Mouse (Mus musculus): ENCODE measurements around the gene Zswim1. TPM values are rescaled to one million over a fixed set of nuclear protein-coding genes. Genes with fewer than 3 reads are reported as not detected.
"Not testable (repeated sequence)": the region's sequence is repeated elsewhere in the genome, so short reads cannot be mapped to it uniquely, and the experiment has no call there.

The Zswim1 gene
- polyA plus RNA-seq, 1 experiment: 7.7 TPM

- peak overlapping the region; percentile 89 for H3K27ac ChIP-seq (ENCODE audit: insufficient read depth, low read length)
- peaks cover 12% of the 10 kb centered on the region; the same call in 1 of the 2 replicates for H3K4me1 ChIP-seq (ENCODE audit: control insufficient read depth, insufficient read depth, insufficient read length)
- no peaks in the 10 kb centered on the region; the same call in 1 of the 2 replicates for H3K27me3 ChIP-seq (ENCODE audit: control insufficient read depth, insufficient read depth, low read length)
- WGBS: 92% methylated on average over 7 of the region's 7 CpGs
- H3K4me3 ChIP-seq (ENCODE audit: extremely low read depth, insufficient read depth, insufficient read length): no peak overlapping the region
- no peaks in the 10 kb centered on the region for H3K36me3 ChIP-seq (ENCODE audit: control insufficient read depth, insufficient read depth, low read length)
- TF ChIP-seq CTCF (IDR thresholded peaks at IDR 0.05; ENCODE audit: extremely low read depth, insufficient read depth, insufficient read length, insufficient replicate concordance): no peak
- TF ChIP-seq POLR2A (IDR thresholded peaks at IDR 0.05; ENCODE audit: low read depth, low read length): no peak
- no peak for DNase-seq (ENCODE audit: low read depth in 1 of 2, low spot score in 2 of 2)
Measured at GRCm38 (mm10) chr2:164867566-164867965, 45.1 kb downstream of the Zswim1 start.

GRCm38 (mm10) chr2:164868491-164868890, 46.0 kb downstream of the Zswim1 start:
- Histone ChIP-seq H3K27ac (ENCODE audit: insufficient read depth, low read length) (peak overlapping the region; percentile 89), H3K4me3 (ENCODE audit: extremely low read depth, insufficient read depth, insufficient read length) (no peak overlapping the region), H3K36me3 (ENCODE audit: control insufficient read depth, insufficient read depth, low read length) (no peaks in the 10 kb centered on the region), H3K4me1 (ENCODE audit: control insufficient read depth, insufficient read depth, insufficient read length) (peaks cover 10% of the 10 kb centered on the region; the same call in 1 of the 2 replicates), H3K27me3 (ENCODE audit: control insufficient read depth, insufficient read depth, low read length) (no peaks in the 10 kb centered on the region)
- WGBS: 11% methylated on average over 7 of the region's 7 CpGs
- peak; percentile 69 to 81 for DNase-seq (ENCODE audit: low read depth in 1 of 2, low spot score in 2 of 2)
- no peak for TF ChIP-seq POLR2A (IDR thresholded peaks at IDR 0.05; ENCODE audit: low read depth, low read length)
- TF ChIP-seq CTCF (IDR thresholded peaks at IDR 0.05; ENCODE audit: extremely low read depth, insufficient read depth, insufficient read length, insufficient replicate concordance): no peak

- H3K27ac ChIP-seq (ENCODE audit: insufficient read depth, low read length): no peak overlapping the region
- 72% methylated on average over 6 of the region's 6 CpGs for WGBS
- H3K4me1 ChIP-seq (ENCODE audit: control insufficient read depth, insufficient read depth, insufficient read length): peaks cover 11% of the 10 kb centered on the region; the same call in 1 of the 2 replicates
- TF ChIP-seq CTCF (IDR thresholded peaks at IDR 0.05; ENCODE audit: extremely low read depth, insufficient read depth, insufficient read length, insufficient replicate concordance): no peak
- TF ChIP-seq POLR2A (IDR thresholded peaks at IDR 0.05; ENCODE audit: low read depth, low read length): no peak
- no peak overlapping the region for H3K4me3 ChIP-seq (ENCODE audit: extremely low read depth, insufficient read depth, insufficient read length)
- no peak for DNase-seq (ENCODE audit: low read depth in 1 of 2, low spot score in 2 of 2)
- no peaks in the 10 kb centered on the region for H3K36me3 ChIP-seq (ENCODE audit: control insufficient read depth, insufficient read depth, low read length)
- H3K27me3 ChIP-seq (ENCODE audit: control insufficient read depth, insufficient read depth, low read length): no peaks in the 10 kb centered on the region
Measured at GRCm38 (mm10) chr2:164871602-164872303, 49.3 kb downstream of the Zswim1 start.

GRCm38 (mm10) chr2:164873621-164874020, 51.1 kb downstream of the Zswim1 start:
- Histone ChIP-seq H3K36me3 (ENCODE audit: control insufficient read depth, insufficient read depth, low read length) (no peaks in the 10 kb centered on the region), H3K27ac (ENCODE audit: insufficient read depth, low read length) (no peak overlapping the region), H3K4me1 (ENCODE audit: control insufficient read depth, insufficient read depth, insufficient read length) (peaks cover 12% of the 10 kb centered on the region; the same call in 1 of the 2 replicates), H3K27me3 (ENCODE audit: control insufficient read depth, insufficient read depth, low read length) (no peaks in the 10 kb centered on the region), H3K4me3 (ENCODE audit: extremely low read depth, insufficient read depth, insufficient read length) (no peak overlapping the region)
- DNase-seq (ENCODE audit: low read depth in 1 of 2, low spot score in 2 of 2): no peak
- 63% methylated on average over 3 of the region's 3 CpGs for WGBS
- TF ChIP-seq POLR2A (IDR thresholded peaks at IDR 0.05; ENCODE audit: low read depth, low read length) (no peak), CTCF (IDR thresholded peaks at IDR 0.05; ENCODE audit: extremely low read depth, insufficient read depth, insufficient read length, insufficient replicate concordance) (no peak)

GRCm38 (mm10) chr2:164874239-164874769, 51.8 kb downstream of the Zswim1 start:
- peaks cover 11% of the 10 kb centered on the region; the same call in 1 of the 2 replicates for H3K4me1 ChIP-seq (ENCODE audit: control insufficient read depth, insufficient read depth, insufficient read length)
- no peak for DNase-seq (ENCODE audit: low read depth in 1 of 2, low spot score in 2 of 2)
- no peaks in the 10 kb centered on the region for H3K27me3 ChIP-seq (ENCODE audit: control insufficient read depth, insufficient read depth, low read length)
- no peak overlapping the region for H3K4me3 ChIP-seq (ENCODE audit: extremely low read depth, insufficient read depth, insufficient read length)
- H3K27ac ChIP-seq (ENCODE audit: insufficient read depth, low read length): no peak overlapping the region; the same call in 1 of the 2 replicates
- TF ChIP-seq CTCF (IDR thresholded peaks at IDR 0.05; ENCODE audit: extremely low read depth, insufficient read depth, insufficient read length, insufficient replicate concordance) (no peak), POLR2A (IDR thresholded peaks at IDR 0.05; ENCODE audit: low read depth, low read length) (no peak)
- H3K36me3 ChIP-seq (ENCODE audit: control insufficient read depth, insufficient read depth, low read length): no peaks in the 10 kb centered on the region
- WGBS: 50% methylated on average over 1 of the region's 1 CpGs

- 65% methylated on average over 2 of the region's 2 CpGs for WGBS
- H3K4me3 ChIP-seq (ENCODE audit: extremely low read depth, insufficient read depth, insufficient read length); H3K27me3 ChIP-seq (ENCODE audit: control insufficient read depth, insufficient read depth, low read length); DNase-seq (ENCODE audit: low read depth in 1 of 2, low spot score in 2 of 2); H3K36me3 ChIP-seq (ENCODE audit: control insufficient read depth, insufficient read depth, low read length); H3K27ac ChIP-seq (ENCODE audit: insufficient read depth, low read length): not testable (repeated sequence)
- H3K4me1 ChIP-seq (ENCODE audit: control insufficient read depth, insufficient read depth, insufficient read length): peaks cover 12% of the 10 kb centered on the region; the same call in 1 of the 2 replicates
Measured at GRCm38 (mm10) chr2:164875648-164876047, 53.2 kb downstream of the Zswim1 start.

Other genes starting within 250 kb of the Zswim1 start
- not detected in 2 replicates for gene Spint3, start 249.2 kb upstream of the Zswim1 start, polyA plus RNA-seq (2012; rRNA removed)
- gene Wfdc6a, start 237.2 kb upstream of the Zswim1 start, polyA plus RNA-seq (2012; rRNA removed): 0.15 and 0.21 TPM in 2 replicates
- gene Eppin, start 229.1 kb upstream of the Zswim1 start, polyA plus RNA-seq (2012; rRNA removed): not detected in 2 replicates
- not detected in 2 replicates for gene Wfdc6b, start 209.2 kb upstream of the Zswim1 start, polyA plus RNA-seq (2012; rRNA removed)
- not detected in 2 replicates for gene Wfdc8, start 209.1 kb upstream of the Zswim1 start, polyA plus RNA-seq (2012; rRNA removed)
- gene Wfdc16, start 183.9 kb upstream of the Zswim1 start, polyA plus RNA-seq (2012; rRNA removed): not detected in 2 replicates
- not detected in 2 replicates for gene Wfdc10, start 166.6 kb upstream of the Zswim1 start, polyA plus RNA-seq (2012; rRNA removed)
- gene Wfdc9, start 166.1 kb upstream of the Zswim1 start, polyA plus RNA-seq (2012; rRNA removed): not detected in 2 replicates
- gene Wfdc11, start 148.6 kb upstream of the Zswim1 start, polyA plus RNA-seq (2012; rRNA removed): not detected in 2 replicates
- not detected in 2 replicates for gene Wfdc13, start 137.6 kb upstream of the Zswim1 start, polyA plus RNA-seq (2012; rRNA removed)
- gene Spint4, start 124.2 kb upstream of the Zswim1 start, polyA plus RNA-seq (2012; rRNA removed): not detected in 2 replicates
- gene Spint5, start 107.4 kb upstream of the Zswim1 start, polyA plus RNA-seq (2012; rRNA removed): not detected in 2 replicates
- gene Wfdc3, start 76.8 kb upstream of the Zswim1 start, polyA plus RNA-seq (2012; rRNA removed): 0.18 and 0.34 TPM in 2 replicates
- 38.9 and 48.0 TPM in 2 replicates for gene Dnttip1, start 76.7 kb upstream of the Zswim1 start, polyA plus RNA-seq (2012; rRNA removed)
- 92.8 and 97.2 TPM in 2 replicates for gene Ube2c, start 52.8 kb upstream of the Zswim1 start, polyA plus RNA-seq (2012; rRNA removed)
- not detected in 2 replicates for gene Tnnc2, start 42.7 kb upstream of the Zswim1 start, polyA plus RNA-seq (2012; rRNA removed)
- gene Snx21, start 36.9 kb upstream of the Zswim1 start, polyA plus RNA-seq (2012; rRNA removed): 9.5 and 12.9 TPM in 2 replicates
- 44.9 and 54.1 TPM in 2 replicates for gene Acot8, start 17.8 kb upstream of the Zswim1 start, polyA plus RNA-seq (2012; rRNA removed)
- 2.5 and 3.0 TPM in 2 replicates for gene Zswim3, start 17.6 kb upstream of the Zswim1 start, polyA plus RNA-seq (2012; rRNA removed)
- 0.16 and 0.40 TPM in 2 replicates for gene Spata25, start 5.9 kb downstream of the Zswim1 start, polyA plus RNA-seq (2012; rRNA removed)
- 318 and 362 TPM in 2 replicates for gene Ctsa, start 10.2 kb downstream of the Zswim1 start, polyA plus RNA-seq (2012; rRNA removed)
- gene Neurl2, start 10.8 kb downstream of the Zswim1 start, polyA plus RNA-seq (2012; rRNA removed): 5.7 and 9.6 TPM in 2 replicates
- gene Pltp, start 35.0 kb downstream of the Zswim1 start, polyA plus RNA-seq (2012; rRNA removed): 48.3 and 51.8 TPM in 2 replicates
- 33.2 and 36.7 TPM in 2 replicates for gene Pcif1, start 56.6 kb downstream of the Zswim1 start, polyA plus RNA-seq (2012; rRNA removed)
- 37.8 and 47.5 TPM in 2 replicates for gene Zfp335, start 89.1 kb downstream of the Zswim1 start, polyA plus RNA-seq (2012; rRNA removed)
- gene Mmp9, start 118.1 kb downstream of the Zswim1 start, polyA plus RNA-seq (2012; rRNA removed): 16.0 and 26.6 TPM in 2 replicates
- 1.2 and 1.3 TPM in 2 replicates for gene Slc12a5, start 138.1 kb downstream of the Zswim1 start, polyA plus RNA-seq (2012; rRNA removed)
- 25.1 and 28.7 TPM in 2 replicates for gene Ncoa5, start 212.2 kb downstream of the Zswim1 start, polyA plus RNA-seq (2012; rRNA removed)
- 66.9 and 97.0 TPM in 2 replicates for gene Cd40, start 232.9 kb downstream of the Zswim1 start, polyA plus RNA-seq (2012; rRNA removed)